Mouse (Mus musculus): ENCODE results near the gene Rhov. TPM values are rescaled to one million over a fixed set of nuclear protein-coding genes. Genes with fewer than 3 reads are reported as not detected.

Gene Rhov
- total RNA-seq, 2 experiments from 2014 or later: 5.9 to 7.1 TPM

DNA sequence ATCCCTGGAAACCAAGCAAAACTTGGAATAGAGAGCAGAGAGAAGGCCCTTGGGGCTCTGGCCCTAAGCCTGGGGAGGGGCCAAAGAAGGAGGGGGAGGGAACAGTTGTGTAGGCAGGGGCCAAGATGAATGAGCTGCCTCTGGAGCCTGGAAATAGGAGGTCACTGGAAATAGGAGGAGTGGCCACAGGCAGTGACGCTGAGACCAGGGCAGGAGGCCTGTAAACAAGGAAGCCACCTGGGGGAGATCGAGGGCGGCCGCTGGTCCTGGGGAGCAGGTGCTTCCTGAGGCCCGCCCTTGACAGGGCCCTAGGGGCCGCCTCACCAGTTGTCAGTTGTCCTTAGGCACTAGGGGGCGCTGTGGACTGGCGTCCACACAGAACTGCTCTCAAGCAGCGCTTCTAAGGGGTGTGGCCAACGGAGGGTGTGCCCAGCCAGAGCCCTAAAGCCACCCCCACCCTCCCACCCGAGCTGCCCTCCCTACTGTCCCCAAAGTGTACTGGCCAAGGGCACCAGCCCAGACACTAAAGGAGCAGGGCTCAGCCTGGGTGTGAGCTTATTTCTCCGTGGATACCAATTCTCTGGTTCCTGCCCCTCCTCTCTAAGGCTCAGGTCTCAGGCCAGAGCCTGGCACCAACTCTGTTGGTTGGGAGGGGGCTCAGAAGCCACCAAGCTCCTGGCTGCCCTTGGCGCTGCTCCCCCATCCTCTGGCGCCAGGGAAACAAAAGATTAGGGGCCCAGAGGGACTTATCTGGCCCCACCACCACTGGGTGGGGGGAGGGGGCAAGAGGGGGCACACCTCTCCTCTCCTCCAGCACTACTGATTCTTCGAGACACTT is 29.1 kb upstream of the Rhov start:
- peak; percentile 39 to 68 for DNase-seq (ENCODE audit: low spot score in 2 of 2)
- H3K27ac ChIP-seq: peak overlapping the region; percentile 82
- H3K4me3 ChIP-seq: peak overlapping the region; percentile 19; the same call in 1 of the 2 replicates
- peak; percentile 93 for TF ChIP-seq CTCF (conservative IDR thresholded peaks at IDR 0.05)

DNA sequence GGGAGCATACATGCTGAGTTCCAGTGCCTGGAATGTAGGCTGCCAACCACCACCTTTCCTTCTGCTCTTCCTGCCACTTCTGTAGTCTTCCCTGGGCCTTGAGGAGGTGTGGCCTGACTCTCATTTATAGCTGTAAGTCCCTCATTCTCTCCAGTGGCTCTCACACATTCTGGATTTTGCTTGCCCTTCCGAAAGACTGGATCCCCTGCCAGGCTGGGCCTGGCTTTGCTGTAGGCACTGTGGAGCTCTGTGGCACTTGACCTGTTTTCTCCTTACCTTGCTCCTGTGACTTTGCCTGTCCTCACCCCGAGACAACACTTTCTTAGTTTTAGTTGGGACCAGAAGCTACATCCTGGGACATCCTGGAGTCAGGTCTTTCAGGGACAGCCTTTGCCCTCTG is 27.8 kb upstream of the Rhov start:
- no peak overlapping the region; the same call in 1 of the 2 replicates for H3K27ac ChIP-seq
- H3K4me3 ChIP-seq: no peak overlapping the region
- DNase-seq (ENCODE audit: low spot score in 2 of 2): no peak
- no peak for TF ChIP-seq CTCF (conservative IDR thresholded peaks at IDR 0.05)

DNA sequence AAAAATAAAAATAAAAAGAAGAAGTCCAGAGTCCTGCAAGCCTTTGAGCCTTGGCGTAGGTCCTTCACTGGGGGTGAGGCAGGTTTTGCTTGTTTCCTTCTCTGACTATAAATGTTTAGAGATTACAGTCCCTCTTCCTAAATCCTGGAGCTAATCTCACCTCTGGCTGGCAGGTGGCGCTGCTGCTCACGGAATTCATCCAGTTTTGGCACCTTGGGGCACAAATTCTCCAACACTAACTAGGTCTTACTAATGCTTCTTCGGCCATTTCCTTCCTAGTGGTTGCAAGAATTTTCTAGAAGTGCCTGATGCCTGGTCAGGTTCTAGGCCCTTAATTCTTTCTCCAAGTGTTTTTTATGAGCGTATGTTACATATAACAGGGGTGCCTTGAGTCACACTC is 27.3 kb upstream of the Rhov start:
- Histone ChIP-seq H3K4me3 (no peak overlapping the region), H3K27ac (no peak overlapping the region)
- peak; percentile 86 for TF ChIP-seq CTCF (conservative IDR thresholded peaks at IDR 0.05)
- DNase-seq (ENCODE audit: low spot score in 2 of 2): peak; percentile 35 to 61

DNA sequence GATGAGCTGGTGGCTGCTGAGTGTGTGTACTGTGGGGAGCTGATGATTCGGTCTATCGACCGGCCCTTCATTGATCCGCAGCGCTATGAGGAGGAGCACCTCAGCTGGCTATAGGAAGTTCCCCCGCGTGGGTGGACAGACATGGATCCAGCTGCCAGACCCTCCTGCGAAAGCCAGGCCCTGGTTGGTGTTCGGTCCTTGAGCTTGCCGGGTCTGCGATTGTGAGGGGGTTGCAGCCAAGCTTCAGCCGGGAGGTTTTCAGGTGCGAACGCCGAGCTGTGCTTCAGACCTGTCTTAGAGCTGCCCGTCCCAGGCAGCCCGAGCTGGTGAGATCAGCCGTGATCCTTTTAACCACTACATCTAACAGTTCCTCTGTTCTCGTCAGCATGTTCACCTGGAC is 26.4 kb upstream of the Rhov start:
- no peak for DNase-seq (ENCODE audit: low spot score in 2 of 2)
- Histone ChIP-seq H3K4me3 (no peak overlapping the region), H3K27ac (no peak overlapping the region)
- no peak for TF ChIP-seq CTCF (conservative IDR thresholded peaks at IDR 0.05)

DNA sequence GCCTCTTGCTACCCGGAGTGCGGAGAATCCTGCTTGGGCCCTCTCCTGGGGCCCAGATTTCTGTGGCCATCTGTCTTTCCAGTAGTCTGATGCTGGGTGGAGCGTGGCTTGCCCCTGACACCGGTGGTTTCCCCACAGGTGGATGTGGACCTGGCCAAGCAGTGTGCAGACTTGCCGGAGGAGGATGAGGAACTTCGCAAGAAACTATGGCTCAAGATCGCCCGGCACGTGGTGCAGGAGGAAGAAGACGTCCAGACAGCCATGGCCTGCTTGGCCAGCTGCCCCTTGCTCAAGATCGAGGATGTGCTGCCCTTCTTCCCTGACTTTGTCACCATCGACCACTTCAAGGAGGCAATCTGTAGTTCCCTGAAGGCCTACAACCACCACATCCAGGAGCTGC is 25.7 kb upstream of the Rhov start:
- TF ChIP-seq CTCF (conservative IDR thresholded peaks at IDR 0.05): no peak
- H3K27ac ChIP-seq: no peak overlapping the region
- H3K4me3 ChIP-seq: no peak overlapping the region
- DNase-seq (ENCODE audit: low spot score in 2 of 2): no peak

DNA sequence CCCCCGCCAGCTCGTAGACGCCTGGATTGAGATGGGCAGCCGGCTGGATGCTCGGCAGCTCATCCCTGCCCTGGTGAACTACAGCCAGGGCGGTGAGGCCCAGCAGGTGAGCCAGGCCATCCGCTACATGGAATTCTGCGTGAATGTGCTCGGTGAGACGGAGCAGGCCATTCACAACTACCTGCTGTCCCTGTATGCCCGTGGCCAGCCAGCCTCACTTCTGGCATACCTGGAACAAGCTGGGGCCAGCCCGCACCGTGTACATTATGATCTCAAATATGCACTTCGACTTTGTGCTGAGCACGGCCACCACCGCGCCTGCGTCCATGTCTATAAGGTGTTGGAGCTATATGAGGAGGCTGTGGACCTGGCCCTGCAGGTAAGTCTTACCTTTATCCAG is 23.3 kb upstream of the Rhov start:
- DNase-seq (ENCODE audit: low spot score in 2 of 2): no peak
- no peak overlapping the region; the same call in 1 of the 2 replicates for H3K4me3 ChIP-seq
- TF ChIP-seq CTCF (conservative IDR thresholded peaks at IDR 0.05): no peak
- H3K27ac ChIP-seq: no peak overlapping the region

DNA sequence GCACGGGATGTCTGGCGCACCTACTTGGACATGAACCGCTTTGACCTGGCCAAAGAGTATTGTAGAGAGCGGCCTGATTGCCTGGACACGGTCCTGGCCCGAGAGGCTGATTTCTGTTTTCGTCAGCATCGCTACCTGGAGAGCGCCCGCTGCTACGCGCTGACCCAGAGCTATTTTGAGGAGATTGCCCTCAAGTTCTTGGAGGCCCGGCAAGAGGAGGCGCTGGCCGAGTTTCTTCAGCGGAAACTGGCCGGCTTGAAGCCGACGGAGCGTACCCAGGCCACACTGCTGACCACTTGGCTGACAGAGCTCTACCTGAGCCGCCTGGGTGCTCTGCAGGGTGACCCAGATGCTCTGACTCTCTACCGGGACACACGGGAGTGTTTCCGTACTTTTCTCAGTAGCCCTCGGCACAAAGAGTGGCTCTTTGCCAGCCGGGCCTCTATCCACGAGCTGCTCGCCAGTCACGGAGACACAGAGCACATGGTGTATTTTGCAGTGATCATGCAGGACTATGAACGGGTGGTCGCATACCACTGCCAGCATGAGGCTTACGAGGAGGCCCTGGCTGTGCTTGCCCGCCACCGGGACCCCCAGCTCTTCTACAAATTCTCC is 22.8 kb upstream of the Rhov start:
- no peak overlapping the region for H3K4me3 ChIP-seq
- DNase-seq (ENCODE audit: low spot score in 2 of 2): no peak
- no peak overlapping the region for H3K27ac ChIP-seq
- no peak for TF ChIP-seq CTCF (conservative IDR thresholded peaks at IDR 0.05)

DNA sequence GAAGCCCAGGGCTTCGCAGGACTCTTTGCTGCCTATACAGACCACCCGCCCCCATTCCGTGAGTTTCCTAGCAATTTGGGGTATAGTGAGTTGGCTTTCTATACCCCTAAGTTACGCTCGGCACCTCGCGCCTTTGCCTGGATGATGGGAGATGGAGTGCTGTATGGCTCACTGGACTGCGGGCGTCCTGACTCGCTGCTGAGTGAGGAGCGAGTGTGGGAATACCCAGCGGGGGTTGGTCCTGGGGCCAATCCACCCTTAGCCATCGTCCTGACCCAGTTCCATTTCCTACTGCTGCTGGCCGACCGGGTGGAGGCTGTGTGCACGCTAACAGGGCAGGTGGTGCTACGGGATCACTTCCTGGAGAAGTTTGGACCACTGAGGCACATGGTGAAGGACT is 22.2 kb upstream of the Rhov start:
- no peak overlapping the region for H3K27ac ChIP-seq
- no peak for DNase-seq (ENCODE audit: low spot score in 2 of 2)
- TF ChIP-seq CTCF (conservative IDR thresholded peaks at IDR 0.05): no peak
- no peak overlapping the region for H3K4me3 ChIP-seq

DNA sequence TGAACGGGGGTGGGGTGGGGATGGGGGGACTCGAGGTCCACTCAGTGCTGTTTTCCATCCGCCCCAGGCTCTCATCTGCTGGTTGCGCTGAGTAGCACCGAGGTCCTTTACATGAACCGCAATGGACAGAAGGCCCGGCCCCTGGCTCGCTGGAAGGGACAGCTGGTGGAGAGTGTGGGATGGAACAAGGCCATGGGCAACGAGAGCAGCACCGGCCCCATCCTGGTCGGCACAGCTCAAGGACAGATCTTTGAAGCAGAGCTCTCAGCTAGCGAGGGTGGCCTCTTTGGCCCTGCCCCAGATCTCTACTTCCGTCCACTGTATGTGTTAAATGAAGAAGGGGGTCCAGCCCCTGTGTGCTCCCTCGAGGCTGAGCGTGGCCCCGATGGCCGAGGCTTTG is 21.8 kb upstream of the Rhov start:
- DNase-seq (ENCODE audit: low spot score in 2 of 2): no peak
- no peak overlapping the region for H3K27ac ChIP-seq
- TF ChIP-seq CTCF (conservative IDR thresholded peaks at IDR 0.05): no peak
- no peak overlapping the region for H3K4me3 ChIP-seq

DNA sequence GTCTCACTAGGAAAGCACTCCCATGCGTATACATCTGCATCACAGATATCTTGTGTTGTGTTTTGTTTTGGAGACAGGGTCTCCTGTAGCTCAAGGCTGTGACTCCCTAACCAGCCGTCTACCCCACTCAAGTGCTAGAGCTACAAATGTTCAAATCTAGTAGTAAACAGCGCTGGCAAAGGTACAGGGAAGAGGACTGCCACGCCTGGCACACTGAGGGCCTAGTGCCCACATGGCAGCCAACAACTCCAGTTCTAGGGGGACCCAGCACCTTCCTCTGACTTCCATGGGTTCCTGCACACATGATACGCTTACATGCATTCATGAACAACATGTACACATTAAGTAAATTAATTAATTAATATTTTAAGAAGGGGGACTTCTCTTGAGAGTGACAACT is 21.2 kb upstream of the Rhov start:
- no peak for TF ChIP-seq CTCF (conservative IDR thresholded peaks at IDR 0.05)
- Histone ChIP-seq H3K27ac (no peak overlapping the region), H3K4me3 (no peak overlapping the region)
- DNase-seq (ENCODE audit: low spot score in 2 of 2): no peak

DNA sequence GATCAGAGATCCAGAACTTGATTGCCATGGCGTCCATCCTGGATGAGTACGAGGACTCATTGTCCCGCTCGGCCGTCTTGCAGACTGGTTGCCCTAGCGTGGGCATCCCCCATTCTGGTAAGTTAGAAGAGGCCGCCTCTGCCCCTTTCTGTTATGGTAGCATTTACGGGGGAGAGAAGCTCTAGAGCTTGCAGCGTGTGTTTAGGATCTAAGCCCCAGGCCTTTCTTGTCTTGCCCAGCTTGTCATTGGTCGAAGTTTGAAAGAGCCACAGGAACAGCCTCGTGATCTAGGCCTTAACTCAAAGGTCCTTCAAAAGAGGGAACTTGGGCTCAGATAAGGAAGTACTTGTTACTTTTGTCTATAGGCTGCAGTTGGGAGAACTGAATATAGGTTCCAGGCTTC is 17.9 kb upstream of the Rhov start:
- TF ChIP-seq CTCF (conservative IDR thresholded peaks at IDR 0.05): no peak
- DNase-seq (ENCODE audit: low spot score in 2 of 2): peak in 1 of 2 experiments; percentile 25
- Histone ChIP-seq H3K4me3 (peak overlapping the region; percentile 93), H3K27ac (peak overlapping the region; percentile 88)

DNA sequence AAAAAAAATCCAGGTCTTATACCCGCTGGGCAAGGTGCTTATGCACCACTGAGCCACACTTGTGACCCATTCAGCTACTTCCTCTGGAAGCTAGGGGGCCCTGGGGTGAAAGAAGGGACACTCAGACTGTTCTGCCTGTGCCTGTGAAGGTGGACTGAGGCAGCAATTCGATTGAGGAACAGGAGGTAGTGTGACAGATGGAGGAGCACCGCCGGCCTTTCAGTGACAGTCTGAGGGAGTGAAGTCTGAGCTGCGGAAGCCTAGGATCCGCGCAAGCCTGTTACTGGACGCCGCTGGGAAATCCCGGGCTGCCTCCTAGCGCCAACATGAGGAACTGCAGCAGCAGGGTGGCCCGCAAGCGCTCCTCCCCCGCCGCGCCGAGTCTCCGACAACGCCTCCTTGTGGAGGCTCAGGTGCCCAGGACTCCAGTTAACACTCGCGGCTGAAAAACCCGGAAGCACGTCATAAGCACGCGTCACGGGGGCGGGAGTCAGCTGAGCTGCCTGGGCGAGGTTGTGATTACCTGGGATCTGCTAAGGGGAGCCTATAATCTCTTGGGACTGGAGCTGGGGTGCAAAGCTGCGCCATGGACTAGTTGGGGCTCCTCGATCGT is 17.3 kb upstream of the Rhov start, which contains the start of gene Vps18:
Gene Vps18 (plus strand): TSS at position 471 of the 613 bp plus-strand sequence.
- peak; percentile 98 to 100 for DNase-seq (ENCODE audit: low spot score in 2 of 2)
- TF ChIP-seq CTCF (conservative IDR thresholded peaks at IDR 0.05): peak; percentile 97; the same call in 1 of the 2 replicates
- H3K27ac ChIP-seq: peak within 1 kb of the TSS; percentile 88
- H3K4me3 ChIP-seq: peak within 1 kb of the TSS; percentile 93

DNA sequence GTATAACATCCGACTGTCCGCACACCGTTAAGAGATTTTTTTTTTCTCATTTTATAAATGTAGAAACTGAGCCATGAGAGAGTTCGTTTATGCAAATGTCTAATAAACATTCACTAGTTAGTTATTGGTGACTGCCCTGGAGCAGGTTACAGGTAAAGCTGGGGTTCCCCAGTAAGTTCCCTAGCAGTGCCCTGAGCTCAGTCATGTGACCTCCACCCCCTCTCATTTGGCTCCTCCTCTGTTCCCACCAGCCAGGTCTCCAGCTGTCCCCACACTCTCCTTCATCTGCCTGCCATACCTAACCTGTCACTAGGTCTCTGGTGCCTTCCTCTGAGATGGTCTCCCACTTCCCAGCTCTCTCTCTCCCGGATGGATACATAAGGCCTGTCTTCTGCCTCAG is 16.3 kb upstream of the Rhov start:
- Histone ChIP-seq H3K27ac (no peak overlapping the region), H3K4me3 (no peak overlapping the region)
- no peak for DNase-seq (ENCODE audit: low spot score in 2 of 2)
- no peak for TF ChIP-seq CTCF (conservative IDR thresholded peaks at IDR 0.05)
